8 mouse cellular contexts compared by ENCODE assay signal in the genomic region with DNA sequence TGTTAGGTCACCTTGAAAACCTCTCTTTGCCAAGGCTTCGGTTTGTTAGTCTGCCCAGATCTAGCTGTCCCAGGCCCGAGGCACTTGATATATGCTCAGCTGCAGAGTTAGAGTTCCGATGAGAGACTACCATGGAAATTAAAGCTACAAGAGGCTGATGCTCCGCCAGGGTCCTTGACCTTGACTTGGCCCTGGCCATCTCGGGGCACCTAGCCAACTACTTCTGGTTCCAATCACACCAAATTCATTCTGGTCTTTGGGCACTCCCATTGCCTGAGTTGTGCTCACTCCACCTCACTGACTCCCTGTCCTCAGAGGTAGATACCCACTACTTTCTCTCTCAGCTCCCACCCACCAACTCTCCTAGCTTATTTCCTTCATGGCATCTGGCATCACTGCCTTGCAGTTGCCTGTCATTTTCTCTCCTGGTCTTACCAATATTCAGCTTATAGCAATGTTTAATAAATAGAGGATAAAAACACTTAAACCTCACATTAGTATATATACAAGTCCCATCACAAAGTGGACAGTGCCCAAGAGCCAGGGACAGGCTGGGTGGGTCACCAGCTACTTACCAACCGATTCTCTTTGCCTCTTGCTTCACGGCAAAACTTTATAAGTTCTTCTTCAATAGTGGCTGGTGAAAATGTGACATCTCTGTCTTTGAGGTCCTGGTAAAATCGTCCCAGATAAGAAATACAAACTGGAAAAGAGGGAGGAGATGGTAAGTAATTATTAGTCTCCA. TPM values are rescaled to one million over a fixed set of nuclear protein-coding genes. Genes with fewer than 3 reads are reported as not detected.
A peak's percentile ranks its signal among the peaks of the same experiment; 100 is the strongest.
DNase-seq lines count a peak whose midpoint lies in the region; ATAC-seq lines count a peak whose summit lies in the region.

No protein-coding gene starts in this region.

- 69% methylated on average over 8 of the region's 8 CpGs for WGBS in heart, embryonic 11.5 days (ENCODE audit: insufficient replicate concordance)
- WGBS in neural tube, embryonic 14.5 days, result 68% methylated on average over 8 of the region's 8 CpGs

- peak; percentile 87 to 94 for DNase-seq in adrenal gland, adult (ENCODE audit: inconsistent age in 2 of 2, low spot score in 1 of 2)
- no peak for DNase-seq in adrenal gland, postnatal 4 days (ENCODE audit: low spot score in 2 of 2)
- peak; percentile 55 for DNase-seq in MN1 (ENCODE audit: low spot score)
- DNase-seq in kidney, postnatal 14 days, result peak; percentile 26
- no peak for DNase-seq in urinary bladder, postnatal 14 days (ENCODE audit: low spot score)
- DNase-seq in thymus, postnatal 4 days, result no peak

- no peaks in the 10 kb centered on the region for H3K9me3 ChIP-seq in heart, embryonic 11.5 days (replicated peaks; ENCODE audit: control insufficient read depth, low read length)
- H3K9me3 ChIP-seq in neural tube, embryonic 14.5 days (ENCODE audit: control insufficient read depth, low read length), result no peaks in the 10 kb centered on the region

- H3K4me3 ChIP-seq in heart, embryonic 11.5 days (ENCODE audit: low read depth, low read length), result peak overlapping the region; percentile 85
- H3K4me3 ChIP-seq in neural tube, embryonic 14.5 days (ENCODE audit: low read depth, low read length), result peak overlapping the region; percentile 90

- peaks cover 16% of the 10 kb centered on the region for H3K36me3 ChIP-seq in heart, embryonic 11.5 days (ENCODE audit: control insufficient read depth, insufficient read depth, low read length)
- H3K36me3 ChIP-seq in neural tube, embryonic 14.5 days (ENCODE audit: control insufficient read depth, insufficient read depth, low read length), result peaks cover 23% of the 10 kb centered on the region

- peak overlapping the region; percentile 73 for H3K4me2 ChIP-seq in heart, embryonic 11.5 days
- H3K4me2 ChIP-seq in neural tube, embryonic 14.5 days (ENCODE audit: low read depth, low read length), result peak overlapping the region; percentile 67

- no peaks in the 10 kb centered on the region for H3K27me3 ChIP-seq in heart, embryonic 11.5 days (ENCODE audit: control insufficient read depth, insufficient read depth, low read length)
- no peaks in the 10 kb centered on the region for H3K27me3 ChIP-seq in neural tube, embryonic 14.5 days (ENCODE audit: control insufficient read depth, insufficient read depth, low read length)

- H3K9ac ChIP-seq in heart, embryonic 11.5 days (ENCODE audit: low read depth, low read length), result peak overlapping the region; percentile 97
- peak overlapping the region; percentile 95 for H3K9ac ChIP-seq in neural tube, embryonic 14.5 days (replicated peaks; ENCODE audit: low read depth, low read length)

- ATAC-seq in heart, embryonic 11.5 days (replicated peaks; ENCODE audit: insufficient number of reproducible peaks, low FRiP score, low TSS enrichment), result no peak
- no peak for ATAC-seq in neural tube, embryonic 14.5 days (ENCODE audit: low read depth)

- H3K4me1 ChIP-seq in heart, embryonic 11.5 days (ENCODE audit: control insufficient read depth, insufficient read depth, low read length), result peaks cover 17% of the 10 kb centered on the region
- H3K4me1 ChIP-seq in neural tube, embryonic 14.5 days (ENCODE audit: control insufficient read depth, insufficient read depth, low read length), result peaks cover 21% of the 10 kb centered on the region

- H3K27ac ChIP-seq in heart, embryonic 11.5 days (ENCODE audit: low read depth, low read length), result no peak overlapping the region
- no peak overlapping the region for H3K27ac ChIP-seq in neural tube, embryonic 14.5 days (ENCODE audit: low read depth, low read length)

RNA-seq across cellular contexts. Expression of a gene that starts 1.1 kb away (rescaled TPM):
- total RNA-seq in adrenal gland, postnatal 4 days (2021), result 100 to 1,000 TPM; 264 to 274 TPM
- 296 and 316 TPM in 2 replicates for polyA plus RNA-seq in heart, embryonic 11.5 days (2014; fragmentation: Nextera tagmentation; extraction: Ambion mirVana)
- polyA plus RNA-seq in neural tube, embryonic 14.5 days (2014; fragmentation: Nextera tagmentation; extraction: Ambion mirVana), result 165 and 166 TPM in 2 replicates

RNA-seq across cellular contexts. Expression of a gene that starts 3.4 kb away (rescaled TPM):
- 10 to 100 TPM; 39.3 to 42.3 TPM for total RNA-seq in adrenal gland, postnatal 4 days (2021)
- 8.1 and 8.7 TPM in 2 replicates for polyA plus RNA-seq in heart, embryonic 11.5 days (2014; fragmentation: Nextera tagmentation; extraction: Ambion mirVana)
- 20.0 and 22.1 TPM in 2 replicates for polyA plus RNA-seq in neural tube, embryonic 14.5 days (2014; fragmentation: Nextera tagmentation; extraction: Ambion mirVana)

Comparison
In these comparisons a context has a peak if more than half of its experiments do, and no peak if none do; other contexts are left out.
1. DNase-seq: peak in adrenal gland, adult (2 of 2), MN1 (single experiment) and kidney, postnatal 14 days (single experiment); none in adrenal gland, postnatal 4 days (0 of 2), urinary bladder, postnatal 14 days (single experiment) and thymus, postnatal 4 days (single experiment).